Mouse (Mus musculus): ENCODE results near the gene Mcf2. TPM values are rescaled to one million over a fixed set of nuclear protein-coding genes. Genes with fewer than 3 reads are reported as not detected.

The Mcf2 gene
- polyA plus RNA-seq, 1 experiment from 2014 or later, result not detected

GRCm38 (mm10) chrX:60013084-60013676 is 165.7 kb downstream of the Mcf2 start:
- Histone ChIP-seq H3K27ac (no peak overlapping the region), H3K36me3 (ENCODE audit: inconsistent target) (no peaks in the 10 kb centered on the region), H3K79me2 (ENCODE audit: inconsistent target) (no peaks in the 10 kb centered on the region), H3K4me3 (ENCODE audit: inconsistent target) (no peak overlapping the region)

Other genes starting within 250 kb of the Mcf2 start
- 0.20 to 0.37 TPM in 2 of 3 replicates, not detected in the other for gene F9, start 179.6 kb downstream of the Mcf2 start, polyA plus RNA-seq (2018)